Mouse (Mus musculus) right cerebral cortex, postnatal 4 days (tissue): ENCODE results near the gene Vmn2r29.
"Not testable (repeated sequence)": the region's sequence is repeated elsewhere in the genome, so short reads cannot be mapped to it uniquely, and the experiment has no call there.

Experiments used
- DNase-seq: peaks from one replicate; pipeline ENCODE4 v3.0.0-alpha.2; 2022

Gene Vmn2r29

GRCm38 (mm10) chr7:7247228-7247627 lies at the start of gene Vmn2r29:
Gene Vmn2r29 (minus strand): TSS chr7:7247328.
- DNase-seq, result not testable (repeated sequence)

GRCm38 (mm10) chr7:7295595-7295994 lies 48.5 kb upstream of the Vmn2r29 start:
- peak; percentile 37 for DNase-seq

GRCm38 (mm10) chr7:7281383-7281782 lies 34.3 kb upstream of the Vmn2r29 start:
- no peak for DNase-seq

DNA sequence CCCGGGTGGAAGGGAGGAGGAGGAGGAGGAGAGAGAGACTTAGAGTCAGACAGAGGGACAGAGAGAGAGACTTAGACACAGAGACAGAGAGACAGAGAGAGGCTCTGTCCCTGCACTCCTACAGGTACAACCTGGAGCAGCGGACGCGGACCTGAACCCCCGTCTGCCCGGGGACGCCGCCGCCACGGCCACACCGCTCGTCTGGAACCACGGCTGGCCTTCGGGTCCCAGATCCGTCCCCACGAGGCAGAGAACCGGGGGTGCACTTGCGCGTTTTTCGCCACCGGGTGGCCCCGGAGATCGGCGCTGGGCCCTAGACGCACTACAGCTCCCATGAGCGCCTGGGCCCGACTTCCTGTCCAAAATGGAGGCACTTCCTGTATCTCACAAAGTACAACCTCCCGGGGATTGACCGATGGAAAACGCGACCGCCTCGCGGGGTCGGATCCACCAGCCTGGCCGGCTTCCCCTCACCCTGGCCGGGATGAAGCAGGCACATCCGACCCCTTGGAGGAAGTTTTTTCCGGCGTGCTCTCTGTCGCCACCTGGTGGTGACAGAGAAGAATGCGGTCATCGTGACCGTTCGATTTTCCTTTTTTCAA lies 30.9 kb upstream of the Vmn2r29 start, which contains the start of gene Gm45844:
Gene Gm45844, minus strand, starts transcription at position 324 of the 602 bp plus-strand sequence.
- DNase-seq, result peak; percentile 89

DNA sequence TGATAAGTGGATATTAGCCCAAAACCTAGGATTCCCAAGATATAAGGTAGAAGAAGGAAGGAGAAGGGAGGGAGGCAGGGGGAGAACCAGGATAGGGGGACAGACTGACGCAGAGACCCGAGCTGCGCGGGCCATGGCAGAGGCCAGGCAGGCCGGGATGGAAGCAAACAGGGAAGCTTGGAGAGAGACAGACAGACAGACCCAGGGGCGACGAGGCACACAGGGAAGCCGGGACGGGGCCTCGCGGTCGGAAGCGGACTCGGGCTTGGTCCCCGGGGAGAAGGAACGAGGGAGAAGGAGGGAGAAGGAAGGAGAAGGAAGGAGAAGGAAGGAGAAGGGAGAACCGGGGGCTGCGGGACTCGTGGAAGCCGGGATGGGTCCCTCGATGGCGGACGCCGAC lies 30.4 kb upstream of the Vmn2r29 start:
- DNase-seq, result peak; percentile 43

DNA sequence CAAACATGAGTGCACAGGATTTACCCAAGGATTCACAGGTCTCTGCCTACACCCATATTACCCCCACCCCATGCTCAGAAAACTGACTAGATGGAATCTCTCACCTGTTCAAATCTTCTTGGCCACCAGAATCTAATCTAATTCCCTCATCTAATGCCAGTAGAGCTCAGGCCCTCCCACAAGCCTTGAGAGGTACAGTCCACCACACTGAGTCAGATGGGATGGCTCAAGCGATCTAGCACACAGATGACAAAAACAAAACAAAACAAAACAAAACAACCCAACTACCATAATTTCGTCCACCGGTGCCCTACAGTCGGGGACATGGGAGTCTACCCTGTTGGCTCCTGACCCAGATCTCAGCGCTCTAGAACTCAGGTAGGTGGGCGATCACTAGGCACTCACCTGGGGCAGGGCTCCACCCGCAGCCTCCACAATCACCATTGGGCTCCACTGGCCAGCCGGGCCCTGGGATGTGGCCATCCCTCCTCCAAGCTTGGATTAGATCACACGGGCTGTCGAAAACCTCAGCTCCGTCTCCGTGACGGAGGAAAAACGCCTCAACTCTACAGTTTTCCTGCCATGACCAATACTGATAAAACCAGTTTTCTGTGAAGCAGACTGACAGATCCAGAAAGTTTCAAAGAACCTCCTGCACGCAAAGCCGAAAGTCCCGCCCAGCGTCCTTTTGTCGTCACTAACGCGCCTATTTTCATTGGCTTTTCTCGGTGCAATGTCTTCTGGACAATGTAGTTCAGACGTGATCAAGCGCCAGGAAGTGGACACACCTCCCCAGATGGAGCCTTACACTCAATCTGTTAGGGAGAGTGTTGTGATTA lies 37.6 kb downstream of the Vmn2r29 start, which contains the start of gene Zfp772:
Gene Zfp772, minus strand, starts transcription at position 686 of the 839 bp plus-strand sequence.
- DNase-seq, result not testable (repeated sequence)

- peak; percentile 79 for DNase-seq
These were observed 58.8 kb downstream of the Vmn2r29 start for GRCm38 (mm10) chr7:7188191-7188942.

- no peak for DNase-seq
These were observed 59.5 kb downstream of the Vmn2r29 start for GRCm38 (mm10) chr7:7187417-7188190.

DNA sequence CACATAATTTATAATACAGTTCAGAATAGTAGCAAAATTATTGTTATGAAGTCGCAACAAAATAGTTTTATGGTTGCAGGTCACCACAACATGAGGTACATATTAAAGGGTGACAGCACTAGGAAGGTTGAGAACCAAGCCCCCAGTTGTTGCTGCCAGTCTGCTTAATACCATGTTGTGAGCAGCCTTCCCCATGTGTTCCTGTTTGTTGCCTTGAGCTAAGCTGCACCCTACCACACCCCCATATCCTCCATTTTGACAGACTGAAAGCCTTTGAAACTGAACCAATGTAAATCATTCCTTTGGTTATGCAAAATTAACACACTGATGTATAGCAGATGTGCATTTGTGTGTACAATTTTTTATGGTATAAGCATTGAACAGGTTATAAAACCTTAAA lies 61.2 kb downstream of the Vmn2r29 start:
- DNase-seq, result no peak
